Mouse (Mus musculus) megakaryocyte, embryonic 14.5 days (primary cell): ENCODE measurements around the gene Efna1. TPM values are rescaled to one million over a fixed set of nuclear protein-coding genes. Genes with fewer than 3 reads are reported as not detected.

Experiments
- H3K27me3 ChIP-seq: replicated peaks from 2 replicates; pipeline ENCODE3; 2012; ENCODE audit warnings: inconsistent platforms
- H3K36me3 ChIP-seq: replicated peaks from 2 replicates; pipeline ENCODE3; 2012; ENCODE audit warnings: low read length, inconsistent platforms, mixed read lengths
- H3K4me1 ChIP-seq: 2 replicates; pipeline ENCODE4 v1.6.1; 2012; ENCODE audit warnings: inconsistent platforms
- H3K4me3 ChIP-seq: replicated peaks from 2 replicates; pipeline ENCODE3; 2012; ENCODE audit warnings: moderate library complexity, mild to moderate bottlenecking, inconsistent platforms
- H3K9me3 ChIP-seq: 2 replicates; pipeline ENCODE4 v1.6.1; 2012; ENCODE audit warnings: inconsistent platforms
- FLI1 ChIP-seq: IDR thresholded peaks from 2 replicates; pipeline ENCODE4 v1.6.1; 2012; ENCODE audit warnings: low read length, inconsistent platforms, mixed read lengths
- GATA1 ChIP-seq: IDR thresholded peaks from 3 replicates; pipeline ENCODE4 v1.6.1; 2012; ENCODE audit warnings: mixed read lengths, low read length, inconsistent platforms, borderline replicate concordance
- polyA plus RNA-seq: library from polyadenylated mRNA; stranded (reverse); fragments of >175 nt; gene quantifications from 2 replicates; pipeline ENCODE4 v1.2.3, GENCODE M21; 2012; ENCODE audit warnings: low replicate concordance; ENCODE audit not compliant: insufficient read depth

The Efna1 gene
- polyA plus RNA-seq, 1 experiment: 0.16 TPM

DNA sequence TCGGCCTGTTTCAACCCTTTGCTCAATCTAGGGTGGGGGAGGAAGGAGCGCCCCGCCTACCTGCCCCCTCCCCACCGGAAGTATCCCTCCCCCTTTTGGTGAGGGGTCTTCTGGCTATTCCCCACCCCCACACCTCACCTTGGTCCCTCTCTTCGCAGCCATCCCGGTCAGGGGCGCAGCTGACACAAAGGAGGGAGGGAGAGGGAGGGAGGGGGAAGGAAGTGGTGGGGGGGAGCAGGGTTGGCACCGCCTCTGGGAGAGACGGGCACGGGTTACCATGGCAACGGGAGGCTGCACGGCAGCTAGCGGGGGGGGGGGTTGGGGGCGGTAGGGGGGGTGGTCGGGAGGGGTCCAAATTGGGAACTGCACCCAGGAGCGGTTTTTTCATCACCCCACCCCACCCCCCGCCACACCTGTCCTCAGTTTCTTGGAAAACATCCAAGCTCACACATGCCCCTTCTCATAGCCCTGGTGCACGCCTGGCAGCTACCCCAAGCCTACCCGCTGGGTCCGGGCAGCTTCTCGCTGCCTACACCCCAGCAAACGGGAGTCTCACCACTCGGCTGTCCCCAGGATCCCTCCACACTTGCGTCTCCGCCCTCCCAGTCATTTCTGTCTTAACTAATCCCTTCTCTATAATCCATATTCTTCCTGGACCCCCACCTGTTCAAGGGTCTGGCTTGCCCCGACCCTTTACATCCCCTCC is 35.8 kb downstream of the Efna1 start:
- TF ChIP-seq FLI1: no peak
- no peak for TF ChIP-seq GATA1
- Histone ChIP-seq H3K4me3 (peak overlapping the region; percentile 95), H3K4me1 (peaks cover 74% of the 10 kb centered on the region), H3K27me3 (no peaks in the 10 kb centered on the region), H3K9me3 (no peaks in the 10 kb centered on the region), H3K36me3 (peaks cover 26% of the 10 kb centered on the region)

- Histone ChIP-seq H3K36me3 (peaks cover 20% of the 10 kb centered on the region), H3K4me1 (peaks cover 67% of the 10 kb centered on the region), H3K9me3 (no peaks in the 10 kb centered on the region), H3K4me3 (peak overlapping the region; percentile 95), H3K27me3 (no peaks in the 10 kb centered on the region)
- TF ChIP-seq GATA1 (no peak), FLI1 (no peak)
Observed at GRCm38 (mm10) chr3:89244158-89244981, 36.6 kb downstream of the Efna1 start.

GRCm38 (mm10) chr3:89243609-89244008 is 37.3 kb downstream of the Efna1 start:
- TF ChIP-seq FLI1 (no peak), GATA1 (no peak)
- H3K4me1 ChIP-seq: peaks cover 69% of the 10 kb centered on the region
- peaks cover 21% of the 10 kb centered on the region for H3K36me3 ChIP-seq
- peaks cover 6% of the 10 kb centered on the region for H3K27me3 ChIP-seq
- H3K4me3 ChIP-seq: peak overlapping the region; percentile 50
- no peaks in the 10 kb centered on the region for H3K9me3 ChIP-seq

DNA sequence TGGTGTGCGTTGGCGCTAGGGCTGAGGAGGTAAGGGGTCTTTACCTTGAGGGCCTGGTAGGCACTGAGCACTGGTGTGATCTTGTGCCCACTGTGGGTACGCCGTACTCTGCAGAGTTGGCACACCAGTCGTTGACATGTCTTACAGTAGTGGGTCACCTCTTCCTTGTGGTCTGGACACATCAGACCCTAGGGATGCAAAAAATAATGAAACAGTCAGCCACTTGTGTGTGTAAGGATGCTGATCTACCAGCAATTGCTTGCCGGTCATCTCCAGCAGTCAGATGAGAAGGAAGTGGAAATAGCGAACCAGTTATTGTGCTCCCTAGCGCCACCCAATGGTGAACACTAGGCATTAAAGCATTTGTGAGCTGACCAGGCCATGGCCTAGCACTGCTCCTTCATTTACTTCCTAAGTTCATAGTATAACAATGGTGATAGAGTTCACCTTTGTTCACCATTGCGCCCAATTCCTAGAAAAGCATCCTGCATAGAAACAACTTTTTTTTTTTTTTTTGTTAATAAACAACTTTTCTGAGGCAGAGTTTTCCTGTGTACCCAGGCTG is 38.5 kb downstream of the Efna1 start:
- no peaks in the 10 kb centered on the region for H3K9me3 ChIP-seq
- H3K27me3 ChIP-seq: peaks cover 13% of the 10 kb centered on the region
- peaks cover 24% of the 10 kb centered on the region for H3K36me3 ChIP-seq
- peak overlapping the region; percentile 8 for H3K4me3 ChIP-seq
- H3K4me1 ChIP-seq: peaks cover 62% of the 10 kb centered on the region
- TF ChIP-seq FLI1: no peak
- TF ChIP-seq GATA1: no peak

- peaks cover 34% of the 10 kb centered on the region for H3K36me3 ChIP-seq
- H3K9me3 ChIP-seq: no peaks in the 10 kb centered on the region
- no peak for TF ChIP-seq FLI1
- TF ChIP-seq GATA1: no peak
- peaks cover 34% of the 10 kb centered on the region for H3K4me1 ChIP-seq
- no peak overlapping the region for H3K4me3 ChIP-seq
- peaks cover 38% of the 10 kb centered on the region for H3K27me3 ChIP-seq
Observed at GRCm38 (mm10) chr3:89238494-89238893, 42.4 kb downstream of the Efna1 start.

GRCm38 (mm10) chr3:89237682-89238081 is 43.3 kb downstream of the Efna1 start:
- peaks cover 40% of the 10 kb centered on the region for H3K27me3 ChIP-seq
- TF ChIP-seq GATA1 (no peak), FLI1 (no peak)
- H3K4me1 ChIP-seq: peaks cover 35% of the 10 kb centered on the region
- peaks cover 34% of the 10 kb centered on the region for H3K36me3 ChIP-seq
- H3K4me3 ChIP-seq: no peak overlapping the region
- no peaks in the 10 kb centered on the region for H3K9me3 ChIP-seq

- Histone ChIP-seq H3K4me1 (peaks cover 37% of the 10 kb centered on the region), H3K27me3 (peaks cover 45% of the 10 kb centered on the region), H3K4me3 (no peak overlapping the region), H3K36me3 (peaks cover 27% of the 10 kb centered on the region), H3K9me3 (no peaks in the 10 kb centered on the region)
- TF ChIP-seq GATA1 (no peak), FLI1 (no peak)
Observed at GRCm38 (mm10) chr3:89236516-89236915, 44.4 kb downstream of the Efna1 start.

GRCm38 (mm10) chr3:89233562-89234110 is 47.3 kb downstream of the Efna1 start:
- Histone ChIP-seq H3K4me1 (peaks cover 57% of the 10 kb centered on the region), H3K4me3 (no peak overlapping the region), H3K36me3 (peaks cover 21% of the 10 kb centered on the region), H3K9me3 (no peaks in the 10 kb centered on the region), H3K27me3 (peaks cover 60% of the 10 kb centered on the region)
- TF ChIP-seq FLI1 (no peak), GATA1 (no peak)

DNA sequence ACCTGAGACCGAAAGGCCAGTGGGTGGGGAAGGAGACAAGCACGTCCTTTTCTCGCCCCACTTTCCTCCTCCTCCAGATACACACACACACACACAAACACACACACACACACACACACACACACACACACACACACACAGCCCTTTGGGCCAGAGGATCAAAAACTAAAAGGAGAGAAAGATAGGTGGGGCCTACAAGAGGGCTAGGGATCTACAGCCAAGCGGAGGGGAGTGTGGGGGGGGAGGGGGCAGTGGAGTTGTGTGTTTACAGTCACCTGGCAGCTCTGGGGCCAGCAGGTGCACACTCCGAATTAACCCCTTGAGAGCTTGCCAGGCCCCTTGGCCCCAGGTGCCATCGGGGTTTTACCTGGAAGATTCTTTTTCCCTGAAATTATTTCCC is 48.3 kb downstream of the Efna1 start:
- peaks cover 56% of the 10 kb centered on the region for H3K27me3 ChIP-seq
- H3K4me1 ChIP-seq: peaks cover 61% of the 10 kb centered on the region
- peaks cover 12% of the 10 kb centered on the region for H3K36me3 ChIP-seq
- TF ChIP-seq FLI1 (no peak), GATA1 (no peak)
- H3K4me3 ChIP-seq: no peak overlapping the region
- H3K9me3 ChIP-seq: no peaks in the 10 kb centered on the region

DNA sequence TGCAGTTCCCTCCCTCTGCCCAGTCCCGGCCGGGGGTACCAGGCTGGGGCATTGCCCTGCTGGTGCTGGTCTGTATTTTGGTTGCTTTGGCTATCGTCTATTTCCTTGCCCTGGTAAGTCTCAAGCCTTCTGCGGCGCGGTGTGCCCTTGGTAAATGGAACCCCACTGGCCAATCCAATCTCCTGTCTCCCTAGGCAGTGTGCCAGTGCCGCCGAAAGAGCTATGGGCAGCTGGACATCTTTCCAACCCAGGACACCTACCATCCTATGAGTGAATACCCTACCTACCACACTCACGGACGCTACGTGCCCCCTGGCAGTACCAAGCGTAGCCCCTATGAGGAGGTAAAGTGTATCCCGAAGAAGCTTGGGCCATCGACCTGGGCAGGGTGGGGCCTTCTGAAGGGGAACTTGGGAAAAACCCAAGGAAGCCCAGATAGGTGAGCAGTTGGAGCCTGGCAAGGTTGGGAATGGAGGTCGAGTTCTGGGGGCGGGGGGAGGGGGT is 49.1 kb downstream of the Efna1 start:
- TF ChIP-seq GATA1 (no peak), FLI1 (no peak)
- no peaks in the 10 kb centered on the region for H3K9me3 ChIP-seq
- H3K4me3 ChIP-seq: peak overlapping the region; percentile 38
- peaks cover 9% of the 10 kb centered on the region for H3K36me3 ChIP-seq
- peaks cover 69% of the 10 kb centered on the region for H3K4me1 ChIP-seq
- peaks cover 62% of the 10 kb centered on the region for H3K27me3 ChIP-seq
